Mouse (Mus musculus): ENCODE results near the gene Bpifa6. TPM values are rescaled to one million over a fixed set of nuclear protein-coding genes. Genes with fewer than 3 reads are reported as not detected.

Gene Bpifa6
- total and polyA plus RNA-seq, 3 experiments, result not detected

GRCm38 (mm10) chr2:153929871-153930413 lies 44.8 kb upstream of the Bpifa6 start (continued):
- TF ChIP-seq TCF12 (IDR thresholded peaks at IDR 0.05; ENCODE audit: low read depth, low read length) (no peak), ZKSCAN1 (IDR thresholded peaks at IDR 0.05; ENCODE audit: low read depth, low read length) (no peak), NELFE (IDR thresholded peaks at IDR 0.05; ENCODE audit: low read depth, low read length) (no peak), MYC (IDR thresholded peaks at IDR 0.05; ENCODE audit: low read depth, low read length) (no peak), ZMIZ1 (IDR thresholded peaks at IDR 0.05; ENCODE audit: low read depth, low read length) (no peak)

DNA sequence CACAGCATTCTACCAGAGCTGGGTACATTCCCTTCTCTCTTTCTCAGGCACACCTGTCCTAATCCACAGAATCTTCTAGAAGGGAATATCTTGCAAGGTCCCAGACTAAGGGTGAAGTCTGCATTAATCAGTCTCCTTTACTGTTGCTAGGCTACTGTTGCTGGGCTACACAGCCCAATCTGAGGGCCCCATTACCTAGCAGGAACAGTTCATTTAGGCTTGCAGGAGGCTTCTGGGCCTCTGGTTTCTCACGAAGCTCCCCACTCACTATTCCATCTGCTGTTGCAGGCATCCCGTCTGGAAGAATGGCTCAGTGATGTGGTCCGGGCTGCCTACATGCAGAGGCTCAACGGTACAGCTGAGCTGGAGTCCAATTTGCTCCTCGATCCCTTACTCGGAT lies 43.6 kb upstream of the Bpifa6 start:
- Histone ChIP-seq H3K36me3 (ENCODE audit: control insufficient read depth in 1 of 2, insufficient read depth in 2 of 2, low read length in 2 of 2) (no peaks in the 10 kb centered on the region), H3K9ac (ENCODE audit: control insufficient read depth, low read depth, low read length, poor library complexity, severe bottlenecking) (no peak overlapping the region), H3K27ac (ENCODE audit: control insufficient read depth, low read depth, low read length) (no peak overlapping the region), H3K4me1 (ENCODE audit: control insufficient read depth in 1 of 2, insufficient read depth in 2 of 2, low read length in 2 of 2) (no peaks in the 10 kb centered on the region), H3K9me3 (replicated peaks; ENCODE audit: insufficient read depth, low read length) (no peaks in the 10 kb centered on the region), H3K4me3 (ENCODE audit: control insufficient read depth in 1 of 2, insufficient read depth in 1 of 2, low read depth in 2 of 2, low read length in 2 of 2) (no peak overlapping the region), H3K79me2 (ENCODE audit: control insufficient read depth, insufficient read depth, low read length, poor library complexity) (no peaks in the 10 kb centered on the region), H3K27me3 (ENCODE audit: control insufficient read depth in 1 of 2, insufficient read depth in 2 of 2, low read length in 2 of 2) (no peaks in the 10 kb centered on the region)
- DNase-seq (ENCODE audit: low read depth, low spot score), result no peak
- TF ChIP-seq HCFC1 (IDR thresholded peaks at IDR 0.05; ENCODE audit: low read depth, low read length) (no peak), ETS1 (IDR thresholded peaks at IDR 0.05; ENCODE audit: low read depth, low read length) (no peak), GABPA (IDR thresholded peaks at IDR 0.05; ENCODE audit: low read depth, low read length) (no peak), POLR2AphosphoS2 (IDR thresholded peaks at IDR 0.05; ENCODE audit: low read length) (no peak), ZC3H11A (IDR thresholded peaks at IDR 0.05; ENCODE audit: low read depth, low read length) (no peak), ZNF384 (IDR thresholded peaks at IDR 0.05; ENCODE audit: low read depth, low read length) (no peak), TAL1 (IDR thresholded peaks at IDR 0.05; ENCODE audit: low read length) (no peak), RAD21 (IDR thresholded peaks at IDR 0.05; ENCODE audit: low read depth, low read length) (no peak), ELF1 (IDR thresholded peaks at IDR 0.05; ENCODE audit: low read depth, low read length) (no peak), CTCF (IDR thresholded peaks at IDR 0.05 in 2 of 3, conservative IDR thresholded peaks at IDR 0.05 in 1 of 3; ENCODE audit: control insufficient read depth in 1 of 3, insufficient read depth in 1 of 3, low read depth in 2 of 3, low read length in 3 of 3, poor library complexity in 1 of 3, severe bottlenecking in 1 of 3) (no peak), MYB (IDR thresholded peaks at IDR 0.05; ENCODE audit: low read depth, low read length) (no peak), MEF2A (IDR thresholded peaks at IDR 0.05; ENCODE audit: extremely low read depth, insufficient replicate concordance, low read depth, low read length, poor library complexity, severe bottlenecking) (no peak), NRF1 (IDR thresholded peaks at IDR 0.05; ENCODE audit: insufficient read depth, low read depth, low read length, poor library complexity, severe bottlenecking) (no peak), GATA1 (IDR thresholded peaks at IDR 0.05; ENCODE audit: low read depth, low read length) (no peak), POLR2AphosphoS5 (IDR thresholded peaks at IDR 0.05; ENCODE audit: borderline replicate concordance, low read depth, low read length) (no peak), POLR2A (IDR thresholded peaks at IDR 0.05; ENCODE audit: control insufficient read depth in 1 of 2, insufficient read depth in 1 of 2, low read depth in 1 of 2, low read length in 2 of 2, poor library complexity in 1 of 2) (no peak)

All from MEL (cell line).